Mouse (Mus musculus) duodenum, adult 2 months (tissue): ENCODE results near the gene Rrp1. TPM values are rescaled to one million over a fixed set of nuclear protein-coding genes. Genes with fewer than 3 reads are reported as not detected.

Source experiments
- polyA plus RNA-seq: library from polyadenylated mRNA; depleted of rRNA; stranded (reverse); fragments of >200 nt; gene quantifications from 2 replicates; pipeline ENCODE4 v1.2.3, GENCODE M21; 2012; ENCODE audit warnings: low replicate concordance; rRNA removed

Rrp1 gene
- polyA plus RNA-seq: 21.7 and 32.2 TPM in 2 replicates

GRCm38 (mm10) chr10:78412319-78413151, at the start of gene Rrp1:
Gene Rrp1 (minus strand): TSS chr10:78413043.

GRCm38 (mm10) chr10:78425181-78426041, 12.6 kb upstream of the Rrp1 start, which contains the start of gene Cstb:
Gene Cstb (plus strand): TSS chr10:78425669.

GRCm38 (mm10) chr10:78351887-78352665, 60.8 kb downstream of the Rrp1 start, which contains the start of gene Agpat3:
Gene Agpat3 (minus strand): TSS chr10:78352489.

Other genes with a start within 250 kb of the Rrp1 start
- 101 and 115 TPM in 2 replicates for gene D10Jhu81e, start 243.3 kb downstream of the Rrp1 start, polyA plus RNA-seq
- gene Pwp2, start 227.9 kb downstream of the Rrp1 start, polyA plus RNA-seq: 3.4 and 4.6 TPM in 2 replicates
- 55.8 and 57.1 TPM in 2 replicates for gene Trappc10, start 168.4 kb downstream of the Rrp1 start, polyA plus RNA-seq
- gene Agpat3, start 60.6 kb downstream of the Rrp1 start, polyA plus RNA-seq: 95.9 and 231 TPM in 2 replicates
- 13.2 and 41.2 TPM in 2 replicates for gene Cstb, start 12.6 kb upstream of the Rrp1 start, polyA plus RNA-seq
- 37.4 and 44.8 TPM in 2 replicates for gene Pdxk, start 51.9 kb upstream of the Rrp1 start, polyA plus RNA-seq
- gene Olfr1358, start 104.4 kb upstream of the Rrp1 start, polyA plus RNA-seq: not detected in 2 replicates
- 85.4 and 218 TPM in 2 replicates for gene Ilvbl, start 161.3 kb upstream of the Rrp1 start, polyA plus RNA-seq
- 7.9 and 8.8 TPM in 2 replicates for gene Syde1, start 178.9 kb upstream of the Rrp1 start, polyA plus RNA-seq
- not detected in 2 replicates for gene Olfr1357, start 205.0 kb upstream of the Rrp1 start, polyA plus RNA-seq